Mouse (Mus musculus): ENCODE results near the gene Dcn. TPM values are rescaled to one million over a fixed set of nuclear protein-coding genes. Genes with fewer than 3 reads are reported as not detected.

Gene Dcn
- polyA plus RNA-seq, 1 experiment from 2014 or later, result 57.6 TPM

DNA sequence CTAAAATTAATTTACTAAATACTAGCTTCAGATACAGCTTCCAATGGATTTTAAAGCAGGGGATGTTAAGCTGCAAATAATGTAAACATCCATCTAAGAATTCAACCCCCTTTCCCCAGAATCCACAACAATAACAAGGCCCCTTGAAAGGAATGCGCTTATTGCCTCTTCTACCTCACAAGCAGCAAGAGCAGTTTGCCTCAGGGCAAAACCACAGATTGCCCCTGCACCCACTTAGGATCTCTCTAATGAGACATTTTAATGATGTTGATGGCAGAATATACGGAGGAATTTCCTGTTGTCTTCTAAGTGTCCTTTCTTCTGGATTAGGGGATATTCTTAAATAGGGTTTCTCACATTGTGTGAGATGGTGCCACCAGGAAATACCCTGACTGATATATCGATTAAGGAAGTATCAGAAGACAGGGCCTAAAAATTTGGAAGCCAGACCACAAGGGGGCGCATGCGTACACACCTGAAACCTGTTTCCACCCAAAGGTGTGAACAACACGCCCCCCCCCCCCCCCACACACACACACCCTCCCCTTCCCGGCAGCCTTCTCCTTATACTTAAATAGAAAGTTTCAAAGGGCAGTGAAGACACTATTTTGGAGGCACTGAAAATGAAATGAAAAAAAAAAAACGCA, 88.2 kb downstream of the Dcn start:
- no peaks in the 10 kb centered on the region for H3K4me1 ChIP-seq
- H3K36me3 ChIP-seq, result no peaks in the 10 kb centered on the region
- no peak overlapping the region for H3K4me2 ChIP-seq (replicated peaks)
- no peaks in the 10 kb centered on the region for H3K9me3 ChIP-seq
- no peak overlapping the region for H3K9ac ChIP-seq (replicated peaks)
- H3K27me3 ChIP-seq, result no peaks in the 10 kb centered on the region
- no peak overlapping the region for H3K4me3 ChIP-seq
- 61% methylated on average over 8 of the region's 8 CpGs for WGBS
- no peak for ATAC-seq (ENCODE audit: low FRiP score, low read depth)
- no peak overlapping the region for H3K27ac ChIP-seq (replicated peaks)

Other genes starting within 250 kb of the Dcn start
- gene Lum, start 85.5 kb downstream of the Dcn start, polyA plus RNA-seq (2016; fragmentation: Nextera tagmentation; extraction: Ambion mirVana), result 110 and 152 TPM in 2 replicates
- 0.13 and 0.47 TPM in 2 replicates for gene Kera, start 127.3 kb downstream of the Dcn start, polyA plus RNA-seq (2016; fragmentation: Nextera tagmentation; extraction: Ambion mirVana)
- 6.3 and 11.2 TPM in 2 replicates for gene Epyc, start 164.5 kb downstream of the Dcn start, polyA plus RNA-seq (2016; fragmentation: Nextera tagmentation; extraction: Ambion mirVana)
- not detected in 2 replicates for gene Ccer1, start 213.4 kb downstream of the Dcn start, polyA plus RNA-seq (2016; fragmentation: Nextera tagmentation; extraction: Ambion mirVana)
- gene C030005K15Rik, start 247.1 kb downstream of the Dcn start, polyA plus RNA-seq (2016; fragmentation: Nextera tagmentation; extraction: Ambion mirVana), result not detected in 2 replicates

All from midbrain, embryonic 12.5 days (tissue).